ENCODE assay signal across 13 mouse cellular contexts in the genomic region with DNA sequence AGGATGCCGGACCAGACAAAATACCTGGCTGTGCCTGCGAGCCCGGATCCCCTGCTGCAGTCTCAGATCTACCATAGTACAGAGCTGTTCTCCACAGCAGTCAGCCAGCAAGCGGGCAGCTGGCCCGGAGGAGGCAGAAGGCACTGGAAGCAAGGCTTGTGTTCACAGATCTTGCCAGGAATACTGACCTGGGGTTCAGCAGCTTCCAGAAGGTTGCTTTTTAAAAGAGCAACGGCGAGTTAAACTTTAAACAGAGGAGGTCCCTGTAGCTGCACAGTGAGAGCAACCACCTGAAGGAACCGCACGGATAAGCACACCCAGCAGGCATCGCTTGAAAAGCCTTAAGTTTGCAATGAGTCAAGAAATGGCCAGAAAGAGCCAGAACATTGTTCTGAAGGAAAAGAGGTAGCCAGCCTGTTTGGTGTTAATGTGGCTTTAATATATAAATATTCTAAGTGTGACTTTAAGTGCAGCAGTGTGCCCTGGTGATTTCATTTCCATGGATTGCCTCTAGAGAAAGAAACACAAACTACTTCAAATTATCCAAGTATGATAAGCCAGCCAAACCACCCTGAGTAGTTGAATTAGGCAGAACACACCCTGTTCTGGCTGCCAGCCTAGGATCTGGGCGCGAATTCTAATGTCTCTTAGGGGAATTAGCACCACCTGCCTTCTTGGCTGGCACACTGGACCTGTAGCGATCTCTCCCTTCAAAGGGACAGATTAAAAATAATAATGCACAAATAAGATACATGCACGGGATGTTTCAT.
A peak's percentile ranks its signal among the peaks of the same experiment; 100 is the strongest.
DNase-seq lines count a peak whose midpoint lies in the region; ATAC-seq and TF ChIP-seq lines count a peak whose summit lies in the region.
"Had no signal": no experiment of that assay in that cellular context is flagged by ENCODE, and none has a peak within 500 bp of the region (broad histone marks: within the 10 kb centered on the region; RNA-seq: fewer than 3 reads in every experiment).

No protein-coding gene starts in this region.

- no peaks in the 10 kb centered on the region for H3K27me3 ChIP-seq in liver, adult 2 months (ENCODE audit: control insufficient read depth, insufficient read depth, low read length)
- no peaks in the 10 kb centered on the region for H3K27me3 ChIP-seq in liver, postnatal 0 days (ENCODE audit: insufficient read depth, low read length)
- H3K27me3 ChIP-seq: stomach, embryonic 15.5 days had no signal

- peak; percentile 45 for DNase-seq in liver, adult 2 months (ENCODE audit: extremely low read depth, low read depth, low spot score)
- no peak for DNase-seq in liver, postnatal 0 days
- DNase-seq in cerebellum, postnatal 14 days: peak; percentile 75 to 83
- peak; percentile 64 for DNase-seq in kidney, postnatal 10 days
- DNase-seq in lung, postnatal 25 days (ENCODE audit: low spot score): peak; percentile 84
- no peak for DNase-seq in adrenal gland, adult (ENCODE audit: inconsistent age in 2 of 2, low spot score in 1 of 2)
- DNase-seq in gastrocnemius, adult 18-20 months (ENCODE audit: low spot score): no peak
- DNase-seq: heart, postnatal 4 days; right cerebral cortex, adult 18-20 months had no signal

- H3K27ac ChIP-seq in liver, adult 2 months (replicated peaks; ENCODE audit: insufficient read depth, low read depth, low read length): no peak overlapping the region
- H3K27ac ChIP-seq in liver, postnatal 0 days (ENCODE audit: low read depth): no peak overlapping the region
- H3K27ac ChIP-seq: embryonic facial prominence, embryonic 10.5 days; stomach, embryonic 15.5 days had no signal

- TF ChIP-seq EP300 in liver, postnatal 0 days (IDR thresholded peaks at IDR 0.05; ENCODE audit: low read depth): no peak

- no peak for TF ChIP-seq CTCF in liver, adult 2 months (IDR thresholded peaks at IDR 0.05; ENCODE audit: low read depth, low read length)
- no peak for TF ChIP-seq CTCF in liver, postnatal 0 days (IDR thresholded peaks at IDR 0.05; ENCODE audit: low read depth)

- H3K36me3 ChIP-seq in liver, adult 2 months (ENCODE audit: control insufficient read depth, insufficient read depth, low read length): no peaks in the 10 kb centered on the region
- no peaks in the 10 kb centered on the region for H3K36me3 ChIP-seq in liver, postnatal 0 days (replicated peaks; ENCODE audit: insufficient read depth, low read length)
- H3K36me3 ChIP-seq: embryonic facial prominence, embryonic 10.5 days; stomach, embryonic 15.5 days had no signal

- no peak overlapping the region for H3K4me3 ChIP-seq in liver, adult 2 months (ENCODE audit: insufficient read depth, low read depth, low read length)
- H3K4me3 ChIP-seq in liver, postnatal 0 days (ENCODE audit: low read depth, low read length): no peak overlapping the region
- H3K4me3 ChIP-seq: embryonic facial prominence, embryonic 10.5 days; megakaryocyte, embryonic 14.5 days; stomach, embryonic 15.5 days had no signal

- H3K4me1 ChIP-seq in liver, adult 2 months (ENCODE audit: control insufficient read depth, insufficient read depth, low read length): no peaks in the 10 kb centered on the region
- H3K4me1 ChIP-seq in liver, postnatal 0 days (ENCODE audit: insufficient read depth): no peaks in the 10 kb centered on the region
- H3K4me1 ChIP-seq: megakaryocyte, embryonic 14.5 days; stomach, embryonic 15.5 days had no signal

- no peak for TF ChIP-seq POLR2A in liver, adult 2 months (IDR thresholded peaks at IDR 0.05; ENCODE audit: extremely low read depth, insufficient read depth, low read length)

- WGBS in liver, adult 2 months: 73% methylated on average over 14 of the region's 14 CpGs
- 82% methylated on average over 14 of the region's 14 CpGs for WGBS in liver, postnatal 0 days (ENCODE audit: insufficient replicate concordance)

- H3K79me2 ChIP-seq in liver, adult 2 months (ENCODE audit: control insufficient read depth, insufficient read depth, low read length): no peaks in the 10 kb centered on the region

- H3K9me3 ChIP-seq in liver, postnatal 0 days (ENCODE audit: low read length): peaks cover 8% of the 10 kb centered on the region
- H3K9me3 ChIP-seq: embryonic facial prominence, embryonic 10.5 days; stomach, embryonic 15.5 days had no signal

- H3K9ac ChIP-seq in liver, adult 2 months (ENCODE audit: low read depth, low read length): no peak overlapping the region
- H3K9ac ChIP-seq in liver, postnatal 0 days (replicated peaks): no peak overlapping the region
- H3K9ac ChIP-seq: stomach, embryonic 15.5 days had no signal

- H3K4me2 ChIP-seq in liver, postnatal 0 days (ENCODE audit: low read depth, low read length): no peak overlapping the region
- H3K4me2 ChIP-seq: stomach, embryonic 15.5 days had no signal

- ATAC-seq in liver, postnatal 0 days: no peak
- no peak for ATAC-seq in monocyte, adult 5-6 weeks (replicated peaks; ENCODE audit: insufficient number of reproducible peaks, low FRiP score, low TSS enrichment, poor library complexity, severe bottlenecking)

Comparison
In these comparisons a context has a peak if more than half of its experiments do, and no peak if none do; other contexts are left out.
1. DNase-seq: peak in liver, adult 2 months (single experiment), cerebellum, postnatal 14 days (2 of 2), kidney, postnatal 10 days (single experiment) and lung, postnatal 25 days (single experiment); none in liver, postnatal 0 days (single experiment), adrenal gland, adult (0 of 2) and gastrocnemius, adult 18-20 months (single experiment).